Mouse (Mus musculus) bone marrow macrophage, adult 2 months (primary cell): ENCODE data around the gene Cdsn.

Experiments
- CTCF ChIP-seq: IDR thresholded peaks from 2 replicates; pipeline ENCODE4 v1.5.1; 2012; ENCODE audit warnings: low read depth, mild to moderate bottlenecking, low read length, moderate library complexity
- POLR2A ChIP-seq: IDR thresholded peaks from 2 replicates; pipeline ENCODE4 v1.6.1; 2012; ENCODE audit warnings: mild to moderate bottlenecking, low read depth, low read length, borderline replicate concordance

- TF ChIP-seq POLR2A: no peak
- no peak for TF ChIP-seq CTCF
These were observed 2.3 kb upstream of the Cdsn start for GRCm38 (mm10) chr17:35549437-35550142.
